Mouse (Mus musculus) heart, embryonic 16.5 days (tissue): ENCODE results near the gene Irf6. TPM values are rescaled to one million over a fixed set of nuclear protein-coding genes. Genes with fewer than 3 reads are reported as not detected.

Source experiments
- polyA plus RNA-seq: library from polyadenylated mRNA; unstranded; fragments of >200 nt; fragmentation: Nextera tagmentation; extraction: Ambion mirVana; gene quantifications from 2 replicates; pipeline ENCODE4 v1.2.1, GENCODE M21; 2015

Irf6 gene
- polyA plus RNA-seq, 1 experiment from 2014 or later: 5.3 TPM

Other genes with a start within 250 kb of the Irf6 start
- gene Syt14, start 117.3 kb upstream of the Irf6 start, polyA plus RNA-seq: 0.24 and 0.34 TPM in 2 replicates
- gene Diexf, start 22.8 kb upstream of the Irf6 start, polyA plus RNA-seq: 5.6 and 7.3 TPM in 2 replicates
- gene A130010J15Rik, start 14.9 kb downstream of the Irf6 start, polyA plus RNA-seq: 11.5 and 11.7 TPM in 2 replicates
- gene Traf3ip3, start 48.6 kb downstream of the Irf6 start, polyA plus RNA-seq: 5.9 and 13.3 TPM in 2 replicates
- gene Lamb3, start 54.6 kb downstream of the Irf6 start, polyA plus RNA-seq: 9.6 and 11.6 TPM in 2 replicates
- gene Hsd11b1, start 111.0 kb downstream of the Irf6 start, polyA plus RNA-seq: 3.7 and 9.5 TPM in 2 replicates
- 118 and 147 TPM in 2 replicates for gene G0s2, start 120.1 kb downstream of the Irf6 start, polyA plus RNA-seq
- 13.6 and 16.6 TPM in 2 replicates for gene Camk1g, start 217.2 kb downstream of the Irf6 start, polyA plus RNA-seq